Mouse (Mus musculus): Measurements from ENCODE around the gene Dsp. TPM values are rescaled to one million over a fixed set of nuclear protein-coding genes. Genes with fewer than 3 reads are reported as not detected.
A peak's percentile ranks its signal among the peaks of the same experiment; 100 is the strongest.

The Dsp gene
- polyA plus RNA-seq (2011; ENCODE audit: insufficient read length, low read depth, missing spikeins): 1.0 and 1.1 TPM in 2 replicates

DNA sequence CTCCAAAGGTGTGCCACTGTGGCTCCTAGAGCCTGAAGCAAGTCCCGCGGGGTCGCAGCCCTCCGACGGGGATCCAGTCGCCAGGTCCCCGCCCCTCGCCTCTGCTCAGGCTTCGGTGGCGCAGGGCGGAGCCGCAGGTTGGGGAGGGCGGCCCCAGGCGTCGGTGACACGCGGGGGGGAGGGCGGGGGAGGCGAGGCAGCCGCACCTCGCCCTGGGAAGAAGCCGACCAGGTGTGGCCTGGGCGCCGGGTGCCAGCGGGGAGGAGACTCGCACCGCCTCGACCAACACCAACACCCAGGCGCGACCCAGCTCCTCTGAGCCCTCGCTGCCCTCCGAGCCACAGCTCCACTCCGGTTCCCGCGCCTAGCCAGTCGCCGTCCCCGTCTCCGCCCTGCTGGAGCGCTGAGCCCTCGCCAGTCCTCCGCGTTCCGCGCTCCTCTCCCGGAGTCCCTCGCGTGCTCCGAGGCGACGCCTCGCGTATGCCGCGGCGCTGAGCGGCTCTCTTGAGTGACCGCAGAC is at the start of gene Dsp:
TSS of gene Dsp (plus strand) at position 226 of the 520 bp plus-strand sequence.
- H3K27ac ChIP-seq (ENCODE audit: insufficient read depth, low read length): no peak within 1 kb of the TSS
- TF ChIP-seq CTCF (IDR thresholded peaks at IDR 0.05; ENCODE audit: borderline replicate concordance, insufficient read depth, low read length) (no peak), POLR2A (IDR thresholded peaks at IDR 0.05; ENCODE audit: low read depth, low read length) (no peak)

DNA sequence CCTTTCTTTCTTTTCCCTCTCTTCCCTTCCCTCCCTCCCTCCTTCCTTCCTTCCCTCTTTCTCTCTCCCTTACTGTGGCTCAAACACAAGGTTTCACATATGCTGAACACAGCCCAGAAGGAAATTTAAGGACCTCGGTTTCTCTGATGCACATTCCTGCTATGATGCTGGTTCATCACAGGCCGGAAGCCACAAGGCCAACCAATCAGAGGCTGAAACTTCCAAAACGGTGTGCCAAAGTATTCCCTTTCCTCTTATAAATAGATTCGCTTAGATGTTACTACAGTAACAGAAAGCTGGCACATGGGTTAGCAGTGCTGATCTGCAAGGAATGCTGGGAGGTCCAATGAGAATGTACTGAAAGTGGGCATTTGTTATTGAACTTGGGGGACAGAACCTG is 47.7 kb upstream of the Dsp start:
- Histone ChIP-seq H3K4me3 (ENCODE audit: insufficient read depth, low read length) (no peak overlapping the region), H3K4me1 (ENCODE audit: control insufficient read depth, insufficient read depth, low read length) (no peaks in the 10 kb centered on the region), H3K27ac (ENCODE audit: insufficient read depth, low read length) (no peak overlapping the region)
- TF ChIP-seq POLR2A (IDR thresholded peaks at IDR 0.05; ENCODE audit: low read depth, low read length): no peak
- no peak for TF ChIP-seq CTCF (IDR thresholded peaks at IDR 0.05; ENCODE audit: borderline replicate concordance, insufficient read depth, low read length)

More for the DNA sequence above, at the start of gene Dsp:
- H3K4me3 ChIP-seq (ENCODE audit: insufficient read depth, low read length): peak within 1 kb of the TSS; percentile 22
- peaks cover 3% of the 10 kb centered on the region; the same call in 1 of the 2 replicates for H3K4me1 ChIP-seq (ENCODE audit: control insufficient read depth, insufficient read depth, low read length)

DNA sequence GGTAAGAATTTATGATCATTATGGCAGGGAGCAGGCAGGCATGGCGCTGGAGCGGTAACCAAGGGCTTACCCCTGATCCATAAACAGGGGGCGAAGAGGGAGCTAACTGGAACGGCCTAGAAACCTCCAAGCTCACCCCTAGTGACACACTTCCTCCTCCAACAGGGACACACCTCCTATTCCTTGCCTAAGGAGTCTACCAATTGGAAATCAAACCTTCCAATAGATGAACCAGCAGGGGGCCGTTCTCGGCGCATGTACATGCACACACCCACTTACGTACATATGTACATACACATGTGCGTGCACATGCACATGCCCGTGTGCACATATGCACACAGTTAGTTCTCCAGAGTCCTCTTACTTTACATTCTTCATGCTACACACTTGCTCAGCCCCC is 46.6 kb upstream of the Dsp start:
- Histone ChIP-seq H3K4me3 (ENCODE audit: insufficient read depth, low read length) (no peak overlapping the region), H3K27ac (ENCODE audit: insufficient read depth, low read length) (no peak overlapping the region), H3K4me1 (ENCODE audit: control insufficient read depth, insufficient read depth, low read length) (no peaks in the 10 kb centered on the region)
- TF ChIP-seq POLR2A (IDR thresholded peaks at IDR 0.05; ENCODE audit: low read depth, low read length) (no peak), CTCF (IDR thresholded peaks at IDR 0.05; ENCODE audit: borderline replicate concordance, insufficient read depth, low read length) (no peak)

- Histone ChIP-seq H3K4me1 (ENCODE audit: control insufficient read depth, insufficient read depth, low read length) (no peaks in the 10 kb centered on the region), H3K27ac (ENCODE audit: insufficient read depth, low read length) (no peak overlapping the region), H3K4me3 (ENCODE audit: insufficient read depth, low read length) (no peak overlapping the region)
- TF ChIP-seq CTCF (IDR thresholded peaks at IDR 0.05; ENCODE audit: borderline replicate concordance, insufficient read depth, low read length): no peak
- TF ChIP-seq POLR2A (IDR thresholded peaks at IDR 0.05; ENCODE audit: low read depth, low read length): no peak
Measured at GRCm38 (mm10) chr13:38109081-38109480, 42.0 kb upstream of the Dsp start.

GRCm38 (mm10) chr13:38122321-38122720 is 28.8 kb upstream of the Dsp start:
- TF ChIP-seq CTCF (IDR thresholded peaks at IDR 0.05; ENCODE audit: borderline replicate concordance, insufficient read depth, low read length) (no peak), POLR2A (IDR thresholded peaks at IDR 0.05; ENCODE audit: low read depth, low read length) (no peak)
- no peak overlapping the region for H3K4me3 ChIP-seq (ENCODE audit: insufficient read depth, low read length)

GRCm38 (mm10) chr13:38123666-38124065 is 27.4 kb upstream of the Dsp start:
- H3K4me3 ChIP-seq (ENCODE audit: insufficient read depth, low read length): no peak overlapping the region
- no peaks in the 10 kb centered on the region for H3K4me1 ChIP-seq (ENCODE audit: control insufficient read depth, insufficient read depth, low read length)
- no peak for TF ChIP-seq POLR2A (IDR thresholded peaks at IDR 0.05; ENCODE audit: low read depth, low read length)
- TF ChIP-seq CTCF (IDR thresholded peaks at IDR 0.05; ENCODE audit: borderline replicate concordance, insufficient read depth, low read length): no peak
- H3K27ac ChIP-seq (ENCODE audit: insufficient read depth, low read length): no peak overlapping the region

More at GRCm38 (mm10) chr13:38122321-38122720, 28.8 kb upstream of the Dsp start:
- H3K27ac ChIP-seq (ENCODE audit: insufficient read depth, low read length): no peak overlapping the region
- H3K4me1 ChIP-seq (ENCODE audit: control insufficient read depth, insufficient read depth, low read length): no peaks in the 10 kb centered on the region

DNA sequence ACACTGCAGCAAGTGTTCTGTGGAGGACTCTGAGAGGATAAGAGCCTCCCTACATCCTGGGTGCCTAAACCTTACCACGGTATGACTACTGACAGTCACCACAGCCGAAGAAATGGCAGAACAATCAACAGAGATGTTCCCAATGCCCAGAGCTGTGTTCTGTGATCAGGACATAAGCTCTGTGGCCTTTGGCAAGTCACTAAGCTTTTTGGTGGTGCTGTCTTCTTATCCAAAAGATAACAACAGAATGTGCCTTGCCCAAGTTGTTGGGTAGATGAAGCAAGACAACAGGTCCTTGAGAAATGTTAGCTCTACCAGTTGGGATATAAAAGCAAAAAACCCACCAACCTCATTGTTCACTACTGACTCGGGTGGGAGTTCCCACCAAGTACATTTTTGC is 23.4 kb upstream of the Dsp start:
- H3K27ac ChIP-seq (ENCODE audit: insufficient read depth, low read length): no peak overlapping the region
- TF ChIP-seq CTCF (IDR thresholded peaks at IDR 0.05; ENCODE audit: borderline replicate concordance, insufficient read depth, low read length): no peak
- TF ChIP-seq POLR2A (IDR thresholded peaks at IDR 0.05; ENCODE audit: low read depth, low read length): no peak
- no peak overlapping the region for H3K4me3 ChIP-seq (ENCODE audit: insufficient read depth, low read length)
- no peaks in the 10 kb centered on the region for H3K4me1 ChIP-seq (ENCODE audit: control insufficient read depth, insufficient read depth, low read length)

DNA sequence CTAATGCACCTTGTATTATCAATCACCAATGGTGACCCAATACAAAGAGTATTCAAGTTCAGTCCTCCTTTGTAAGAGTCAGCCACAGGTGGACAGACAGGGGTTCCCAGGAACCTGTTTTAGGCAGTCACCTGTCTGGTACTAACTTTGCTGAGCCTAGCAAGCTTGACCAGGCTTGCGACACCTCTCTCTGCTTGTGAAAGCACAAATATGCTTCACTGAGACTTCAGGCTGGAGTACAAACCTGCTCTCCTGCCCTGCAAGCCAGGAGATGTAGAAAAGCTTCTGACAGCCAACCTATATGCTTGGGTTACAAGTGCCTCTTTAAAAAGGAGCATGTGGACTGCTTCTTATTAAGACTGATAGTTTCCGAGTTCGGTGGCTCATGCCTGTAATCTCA is 22.8 kb upstream of the Dsp start:
- Histone ChIP-seq H3K4me3 (ENCODE audit: insufficient read depth, low read length) (no peak overlapping the region), H3K4me1 (ENCODE audit: control insufficient read depth, insufficient read depth, low read length) (no peaks in the 10 kb centered on the region), H3K27ac (ENCODE audit: insufficient read depth, low read length) (no peak overlapping the region)
- TF ChIP-seq POLR2A (IDR thresholded peaks at IDR 0.05; ENCODE audit: low read depth, low read length) (no peak), CTCF (IDR thresholded peaks at IDR 0.05; ENCODE audit: borderline replicate concordance, insufficient read depth, low read length) (no peak)

DNA sequence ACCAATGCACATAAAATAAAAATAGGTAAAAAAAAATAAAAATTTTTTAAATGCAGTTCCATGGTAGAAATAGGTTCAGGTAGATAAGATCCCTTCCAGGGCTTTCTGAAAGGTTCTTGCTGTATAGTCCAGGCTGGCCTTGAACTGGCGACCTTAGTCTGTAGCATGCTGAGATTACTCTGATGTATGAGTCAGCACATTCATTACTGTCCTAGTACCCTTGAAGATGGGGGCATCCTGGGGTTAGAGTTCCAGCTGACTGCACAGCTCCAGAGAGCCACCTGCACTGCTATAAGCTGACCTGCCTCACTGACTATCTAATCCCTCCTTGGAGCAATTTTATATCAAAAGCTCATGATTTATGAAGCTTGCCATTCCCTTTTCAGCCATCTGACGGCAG is 21.6 kb upstream of the Dsp start:
- Histone ChIP-seq H3K4me3 (ENCODE audit: insufficient read depth, low read length) (no peak overlapping the region), H3K4me1 (ENCODE audit: control insufficient read depth, insufficient read depth, low read length) (no peaks in the 10 kb centered on the region), H3K27ac (ENCODE audit: insufficient read depth, low read length) (no peak overlapping the region)
- TF ChIP-seq CTCF (IDR thresholded peaks at IDR 0.05; ENCODE audit: borderline replicate concordance, insufficient read depth, low read length) (no peak), POLR2A (IDR thresholded peaks at IDR 0.05; ENCODE audit: low read depth, low read length) (no peak)

GRCm38 (mm10) chr13:38130116-38130515 is 21.0 kb upstream of the Dsp start:
- H3K4me1 ChIP-seq (ENCODE audit: control insufficient read depth, insufficient read depth, low read length): no peaks in the 10 kb centered on the region
- no peak overlapping the region for H3K27ac ChIP-seq (ENCODE audit: insufficient read depth, low read length)
- no peak for TF ChIP-seq CTCF (IDR thresholded peaks at IDR 0.05; ENCODE audit: borderline replicate concordance, insufficient read depth, low read length)
- no peak for TF ChIP-seq POLR2A (IDR thresholded peaks at IDR 0.05; ENCODE audit: low read depth, low read length)
- H3K4me3 ChIP-seq (ENCODE audit: insufficient read depth, low read length): no peak overlapping the region

Data from embryonic fibroblast, embryonic 13.5 days (primary cell).